Mouse (Mus musculus) embryonic facial prominence, embryonic 14.5 days (tissue): ENCODE measurements around the gene Baiap2l2. TPM values are rescaled to one million over a fixed set of nuclear protein-coding genes. Genes with fewer than 3 reads are reported as not detected.

ENCODE experiments used
- ATAC-seq: fragments of 200-750 bp; cut with Nextera tagmentation; 2 replicates; pipeline ENCODE4 v1.8.0; 2017; ENCODE audit warnings: low read depth, moderate number of reproducible peaks, moderate TSS enrichment
- DNase-seq: peaks from one replicate; pipeline ENCODE4 v3.0.0-alpha.2; 2015; ENCODE audit warnings: low spot score
- H3K27ac ChIP-seq: fragments of 300-500 bp; sonication (generic); replicated peaks from 2 replicates; pipeline ENCODE4 v1.5.1; 2014; ENCODE audit warnings: low read depth, mild to moderate bottlenecking, low read length, moderate library complexity
- H3K27me3 ChIP-seq: fragments of 300-500 bp; sonication (generic); replicated peaks from 2 replicates; pipeline ENCODE4 v1.6.1; 2014; ENCODE audit warnings: low read length; ENCODE audit not compliant: control insufficient read depth, insufficient read depth
- H3K36me3 ChIP-seq: fragments of 300-500 bp; sonication (generic); 2 replicates; pipeline ENCODE4 v1.6.1; 2014; ENCODE audit warnings: low read length, mixed read lengths; ENCODE audit not compliant: control insufficient read depth, insufficient read depth
- H3K4me1 ChIP-seq: fragments of 300-500 bp; sonication (generic); 2 replicates; pipeline ENCODE4 v1.6.1; 2014; ENCODE audit warnings: antibody characterized with exemption, low read length; ENCODE audit not compliant: control insufficient read depth, insufficient read depth
- H3K4me2 ChIP-seq: fragments of 300-500 bp; sonication (generic); 2 replicates; pipeline ENCODE4 v1.6.1; 2014; ENCODE audit warnings: low read depth, mild to moderate bottlenecking, low read length, moderate library complexity, mixed read lengths
- H3K4me3 ChIP-seq: fragments of 300-500 bp; sonication (generic); 2 replicates; pipeline ENCODE4 v1.5.1; 2014; ENCODE audit warnings: low read depth, mild to moderate bottlenecking, low read length
- H3K9ac ChIP-seq: fragments of 300-500 bp; sonication (generic); 2 replicates; pipeline ENCODE4 v1.6.1; 2014; ENCODE audit warnings: low read depth, mild to moderate bottlenecking, low read length, moderate library complexity, mixed read lengths
- H3K9me3 ChIP-seq: fragments of 300-500 bp; sonication (generic); 2 replicates; pipeline ENCODE4 v1.6.1; 2016; ENCODE audit warnings: low read length; ENCODE audit not compliant: control insufficient read depth
- WGBS: fragments of 180-500 bp; shearing (Covaris S2); extraction: QIAGEN DNeasy Blood & Tissue Kit; methylation state at CpG from one replicate; pipeline ENCODE4 v1.1.7; 2014; 5-methylcytosine and 5-hydroxymethylcytosine counted together
- polyA plus RNA-seq: library from polyadenylated mRNA; unstranded; fragments of >200 nt; fragmentation: Nextera tagmentation; extraction: Ambion mirVana; gene quantifications from 2 replicates; pipeline ENCODE4 v1.2.1, GENCODE M21; 2014

Baiap2l2 gene
- polyA plus RNA-seq, 1 experiment from 2014 or later, result 5.6 TPM

DNA sequence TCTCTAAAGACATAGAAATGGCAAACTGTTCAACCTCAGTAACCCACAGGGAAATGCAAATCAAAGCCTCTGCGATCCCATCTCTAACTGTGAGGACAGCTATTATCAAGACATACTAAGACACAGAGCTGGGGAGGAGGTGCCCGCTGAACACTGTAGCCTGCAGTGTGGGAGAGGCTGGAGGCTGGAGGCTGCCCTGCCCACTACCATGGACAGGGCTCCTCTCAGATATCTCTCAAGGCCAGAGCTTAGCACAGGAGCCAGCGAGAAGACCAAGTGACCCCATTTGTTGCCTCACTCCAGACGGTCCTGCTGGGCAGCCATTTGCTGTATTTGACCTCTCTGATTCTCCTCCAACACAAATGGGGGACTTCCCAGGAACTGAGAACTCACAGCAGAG is 22.5 kb upstream of the Baiap2l2 start:
- ATAC-seq (no peak), DNase-seq (no peak)
- no peaks in the 10 kb centered on the region for H3K9me3 ChIP-seq
- H3K27ac ChIP-seq, result no peak overlapping the region
- H3K4me3 ChIP-seq, result no peak overlapping the region
- WGBS, result 70% methylated on average over 4 of the region's 4 CpGs
- no peaks in the 10 kb centered on the region for H3K4me1 ChIP-seq
- no peaks in the 10 kb centered on the region for H3K27me3 ChIP-seq
- peaks cover 23% of the 10 kb centered on the region for H3K36me3 ChIP-seq
- H3K9ac ChIP-seq, result no peak overlapping the region
- H3K4me2 ChIP-seq, result no peak overlapping the region

DNA sequence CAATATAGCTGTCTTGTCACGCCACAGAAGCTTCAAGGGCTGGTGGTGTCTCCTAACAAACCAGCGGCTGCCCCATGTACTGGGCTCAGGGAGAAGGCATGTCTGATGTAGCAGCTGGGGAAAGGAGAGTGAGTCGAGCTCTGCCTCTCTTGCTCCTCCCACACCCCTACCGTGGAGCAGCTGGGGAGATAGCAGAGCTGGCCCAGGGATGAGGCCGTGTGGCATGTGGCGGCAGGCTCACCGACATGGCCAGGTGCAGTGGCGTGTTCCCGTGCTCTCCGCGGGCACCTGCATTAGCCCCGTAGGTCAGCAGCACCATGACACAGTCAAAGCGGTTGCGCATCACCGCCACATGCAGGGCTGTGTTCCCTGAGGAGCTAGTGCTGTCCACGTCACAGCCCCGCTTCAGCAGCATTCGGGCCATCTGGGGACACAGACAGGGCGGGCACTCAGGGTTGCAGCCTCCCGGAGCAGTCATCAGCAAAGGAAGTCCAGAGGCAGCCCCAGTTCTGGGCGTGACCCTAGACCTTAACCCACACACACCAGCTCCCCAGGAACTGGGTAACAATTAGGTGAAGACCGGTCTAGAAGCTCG is 20.8 kb upstream of the Baiap2l2 start:
- WGBS, result 79% methylated on average over 23 of the region's 23 CpGs
- no peak overlapping the region for H3K27ac ChIP-seq
- H3K4me3 ChIP-seq, result no peak overlapping the region
- H3K27me3 ChIP-seq, result no peaks in the 10 kb centered on the region
- H3K9ac ChIP-seq, result no peak overlapping the region
- no peaks in the 10 kb centered on the region for H3K9me3 ChIP-seq
- ATAC-seq (no peak), DNase-seq (no peak)
- H3K4me1 ChIP-seq, result no peaks in the 10 kb centered on the region
- no peak overlapping the region for H3K4me2 ChIP-seq
- peaks cover 17% of the 10 kb centered on the region for H3K36me3 ChIP-seq

- peaks cover 15% of the 10 kb centered on the region; the same call in 1 of the 2 replicates for H3K36me3 ChIP-seq
- H3K4me3 ChIP-seq, result no peak overlapping the region
- WGBS, result 61% methylated on average over 3 of the region's 5 CpGs
- no peaks in the 10 kb centered on the region for H3K27me3 ChIP-seq
- ATAC-seq, result no peak
- H3K4me1 ChIP-seq, result no peaks in the 10 kb centered on the region
- H3K9ac ChIP-seq, result no peak overlapping the region
- H3K27ac ChIP-seq, result no peak overlapping the region
- no peak overlapping the region for H3K4me2 ChIP-seq
- H3K9me3 ChIP-seq, result no peaks in the 10 kb centered on the region
- no peak for DNase-seq
Measured at GRCm38 (mm10) chr15:79304832-79305231, 19.5 kb upstream of the Baiap2l2 start.

DNA sequence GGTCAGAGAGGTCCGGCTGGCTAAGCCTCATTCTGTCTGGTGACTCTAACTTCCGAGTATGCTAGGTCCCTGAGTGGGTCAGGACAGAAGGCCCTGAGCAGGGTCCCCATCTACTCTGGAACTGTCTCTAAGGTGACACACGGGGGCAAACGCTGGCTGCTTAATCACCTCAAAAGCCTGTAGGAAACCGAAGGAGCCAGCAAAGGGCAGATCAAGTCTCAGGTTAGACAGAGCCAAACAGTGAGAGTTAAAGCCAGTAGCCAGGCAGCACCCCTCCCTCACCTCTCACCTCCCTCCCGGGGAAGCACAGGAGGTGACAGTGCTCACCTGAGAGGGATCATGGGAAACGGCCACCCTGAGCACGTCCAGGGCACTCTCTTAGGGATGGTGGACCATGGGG is 18.4 kb upstream of the Baiap2l2 start:
- H3K9me3 ChIP-seq, result no peaks in the 10 kb centered on the region
- no peaks in the 10 kb centered on the region for H3K4me1 ChIP-seq
- ATAC-seq, result no peak
- no peak for DNase-seq
- H3K27ac ChIP-seq, result no peak overlapping the region
- no peak overlapping the region for H3K4me2 ChIP-seq
- H3K27me3 ChIP-seq, result no peaks in the 10 kb centered on the region
- WGBS, result 88% methylated on average over 4 of the region's 8 CpGs
- no peak overlapping the region for H3K4me3 ChIP-seq
- no peak overlapping the region for H3K9ac ChIP-seq
- peaks cover 15% of the 10 kb centered on the region; the same call in 1 of the 2 replicates for H3K36me3 ChIP-seq

- no peak overlapping the region for H3K9ac ChIP-seq
- H3K27ac ChIP-seq, result no peak overlapping the region
- H3K9me3 ChIP-seq, result no peaks in the 10 kb centered on the region
- H3K4me2 ChIP-seq, result no peak overlapping the region
- DNase-seq, result no peak
- 73% methylated on average over 2 of the region's 2 CpGs for WGBS
- no peak for ATAC-seq
- 0 out of 2 replicates have a peak, but pooled peaks cover 5% of the 10 kb centered on the region for H3K36me3 ChIP-seq
- H3K4me1 ChIP-seq, result no peaks in the 10 kb centered on the region
- no peaks in the 10 kb centered on the region for H3K27me3 ChIP-seq
- H3K4me3 ChIP-seq, result no peak overlapping the region
Measured at GRCm38 (mm10) chr15:79299563-79300155, 14.3 kb upstream of the Baiap2l2 start.

DNA sequence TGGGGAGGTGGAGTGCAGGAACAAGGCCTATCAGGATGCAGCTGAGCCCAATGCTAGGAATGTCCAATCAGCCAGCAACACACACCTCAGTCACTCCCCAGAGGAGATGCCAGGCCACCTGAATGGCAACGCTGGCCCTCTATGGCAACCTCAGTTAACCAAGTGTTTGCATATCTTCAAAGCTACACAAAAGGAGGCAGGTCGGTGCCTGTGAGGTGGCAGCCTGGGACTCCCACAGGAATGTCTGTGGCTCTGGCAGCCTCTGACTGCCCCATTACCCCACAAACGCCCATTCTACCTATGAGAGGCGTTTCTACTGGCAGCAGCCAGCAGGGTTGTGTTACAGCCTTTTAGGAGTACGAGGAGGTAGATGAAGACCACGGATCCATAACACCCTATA is 13.2 kb upstream of the Baiap2l2 start:
- Histone ChIP-seq H3K4me2 (no peak overlapping the region), H3K27me3 (no peaks in the 10 kb centered on the region), H3K4me3 (no peak overlapping the region), H3K9me3 (no peaks in the 10 kb centered on the region), H3K9ac (no peak overlapping the region), H3K27ac (no peak overlapping the region), H3K36me3 (0 out of 2 replicates have a peak, but pooled peaks cover 5% of the 10 kb centered on the region), H3K4me1 (no peaks in the 10 kb centered on the region)
- WGBS, result 83% methylated on average over 6 of the region's 6 CpGs
- DNase-seq (no peak), ATAC-seq (peak; percentile 44; the same call in 1 of the 2 replicates)

DNA sequence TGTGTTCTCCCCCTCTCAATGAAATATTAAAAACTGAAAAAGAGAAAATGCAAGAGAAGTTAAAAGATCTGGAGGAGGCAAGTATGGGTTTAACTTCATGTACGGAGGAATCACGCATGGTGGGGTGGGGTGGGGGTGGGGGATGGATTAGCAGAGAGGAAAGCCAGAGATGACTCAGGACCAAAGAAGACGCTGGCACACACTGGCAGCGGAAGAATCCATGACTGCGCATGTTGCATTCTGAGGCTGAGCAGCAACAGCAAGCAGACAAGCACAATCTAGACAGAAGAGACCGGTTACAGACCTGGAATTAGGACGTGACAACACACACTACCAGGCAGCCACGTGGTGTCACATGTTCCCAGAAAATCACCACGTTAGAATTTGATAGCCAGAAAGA is 7.4 kb upstream of the Baiap2l2 start:
- Histone ChIP-seq H3K4me3 (no peak overlapping the region), H3K36me3 (no peaks in the 10 kb centered on the region), H3K27ac (no peak overlapping the region), H3K27me3 (no peaks in the 10 kb centered on the region), H3K4me2 (no peak overlapping the region), H3K9me3 (no peaks in the 10 kb centered on the region), H3K4me1 (no peaks in the 10 kb centered on the region), H3K9ac (no peak overlapping the region)
- WGBS, result 84% methylated on average over 9 of the region's 9 CpGs
- DNase-seq (no peak), ATAC-seq (no peak)

- H3K36me3 ChIP-seq, result no peaks in the 10 kb centered on the region
- H3K27me3 ChIP-seq, result no peaks in the 10 kb centered on the region
- H3K4me1 ChIP-seq, result no peaks in the 10 kb centered on the region
- no peak overlapping the region for H3K9ac ChIP-seq
- 89% methylated on average over 3 of the region's 3 CpGs for WGBS
- no peak overlapping the region for H3K27ac ChIP-seq
- no peak overlapping the region for H3K4me3 ChIP-seq
- DNase-seq, result no peak
- no peaks in the 10 kb centered on the region for H3K9me3 ChIP-seq
- ATAC-seq, result no peak
- no peak overlapping the region for H3K4me2 ChIP-seq
Measured at GRCm38 (mm10) chr15:79290340-79290739, 5.0 kb upstream of the Baiap2l2 start.

- H3K4me2 ChIP-seq, result no peak overlapping the region
- no peaks in the 10 kb centered on the region for H3K36me3 ChIP-seq
- H3K9me3 ChIP-seq, result no peaks in the 10 kb centered on the region
- no peaks in the 10 kb centered on the region for H3K27me3 ChIP-seq
- no peak for DNase-seq
- H3K4me1 ChIP-seq, result no peaks in the 10 kb centered on the region
- H3K27ac ChIP-seq, result no peak overlapping the region
- 86% methylated on average over 12 of the region's 12 CpGs for WGBS
- no peak for ATAC-seq
- H3K4me3 ChIP-seq, result no peak overlapping the region
- H3K9ac ChIP-seq, result no peak overlapping the region
Measured at GRCm38 (mm10) chr15:79289441-79289840, 4.1 kb upstream of the Baiap2l2 start.
